Mouse (Mus musculus): ENCODE measurements around the gene Ppia. TPM values are rescaled to one million over a fixed set of nuclear protein-coding genes. Genes with fewer than 3 reads are reported as not detected.
"Not testable (repeated sequence)": the region's sequence is repeated elsewhere in the genome, so short reads cannot be mapped to it uniquely, and the experiment has no call there.

The Ppia gene
- 5,388 and 5,620 TPM in 2 replicates for polyA plus RNA-seq (2015; fragmentation: Nextera tagmentation; extraction: Ambion mirVana)

- H3K27me3 ChIP-seq (ENCODE audit: control insufficient read depth, insufficient read depth, low read depth, low read length) = no peaks in the 10 kb centered on the region
- H3K4me3 ChIP-seq (ENCODE audit: low read length) = peak within 1 kb of the TSS; percentile 98
- H3K9me3 ChIP-seq (ENCODE audit: control insufficient read depth, low read length) = no peaks in the 10 kb centered on the region
- H3K4me2 ChIP-seq (ENCODE audit: low read depth, low read length) = peak within 1 kb of the TSS; percentile 98
- WGBS = 4% methylated on average over 21 of the region's 21 CpGs
- ATAC-seq (ENCODE audit: low read depth) = peak; percentile 72
- peak within 1 kb of the TSS; percentile 98 for H3K27ac ChIP-seq (ENCODE audit: low read length)
- H3K4me1 ChIP-seq (replicated peaks; ENCODE audit: control insufficient read depth, insufficient read depth, low read length) = peaks cover 15% of the 10 kb centered on the region
- peaks cover 13% of the 10 kb centered on the region for H3K36me3 ChIP-seq (ENCODE audit: control insufficient read depth, insufficient read depth, low read length)
- H3K9ac ChIP-seq (ENCODE audit: low read length) = peak within 1 kb of the TSS; percentile 97
Measured at GRCm38 (mm10) chr11:6414751-6415550, at the start of gene Ppia. Gene Ppia (plus strand): TSS chr11:6415443.

DNA sequence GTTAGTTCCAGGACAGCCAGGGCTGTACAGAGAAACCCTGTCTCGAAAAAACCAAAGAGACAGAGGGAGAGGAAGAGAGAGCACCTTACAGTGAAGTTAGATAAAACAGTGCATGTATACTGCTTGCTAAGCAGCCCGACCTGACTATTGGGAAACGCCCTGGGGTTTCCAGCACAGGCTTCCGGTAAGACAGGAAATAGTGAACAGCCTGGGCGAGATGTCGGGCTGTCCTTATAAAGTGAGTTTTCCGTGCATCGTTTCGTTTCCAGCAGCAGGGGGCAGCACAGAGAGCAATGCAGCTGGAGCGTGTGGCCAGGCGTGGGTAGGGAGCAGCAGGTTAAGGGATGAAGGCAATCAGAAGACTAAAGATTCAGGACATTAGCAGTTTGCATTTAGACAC lies 49.4 kb upstream of the Ppia start:
- H3K4me1 ChIP-seq (replicated peaks; ENCODE audit: control insufficient read depth, insufficient read depth, low read length) = no peaks in the 10 kb centered on the region
- no peak overlapping the region for H3K9ac ChIP-seq (ENCODE audit: low read length)
- no peak overlapping the region for H3K27ac ChIP-seq (ENCODE audit: low read length)
- WGBS = 13% methylated on average over 11 of the region's 11 CpGs
- H3K36me3 ChIP-seq (ENCODE audit: control insufficient read depth, insufficient read depth, low read length) = no peaks in the 10 kb centered on the region
- H3K9me3 ChIP-seq (ENCODE audit: control insufficient read depth, low read length) = no peaks in the 10 kb centered on the region
- ATAC-seq (ENCODE audit: low read depth) = peak; percentile 83
- H3K4me2 ChIP-seq (ENCODE audit: low read depth, low read length) = no peak overlapping the region
- no peak overlapping the region for H3K4me3 ChIP-seq (ENCODE audit: low read length)
- no peaks in the 10 kb centered on the region for H3K27me3 ChIP-seq (ENCODE audit: control insufficient read depth, insufficient read depth, low read depth, low read length)

- Histone ChIP-seq H3K9me3 (ENCODE audit: control insufficient read depth, low read length) (no peaks in the 10 kb centered on the region), H3K4me3 (ENCODE audit: low read length) (no peak overlapping the region), H3K27ac (ENCODE audit: low read length) (no peak overlapping the region), H3K27me3 (ENCODE audit: control insufficient read depth, insufficient read depth, low read depth, low read length) (no peaks in the 10 kb centered on the region), H3K4me1 (replicated peaks; ENCODE audit: control insufficient read depth, insufficient read depth, low read length) (no peaks in the 10 kb centered on the region), H3K4me2 (ENCODE audit: low read depth, low read length) (no peak overlapping the region), H3K36me3 (ENCODE audit: control insufficient read depth, insufficient read depth, low read length) (no peaks in the 10 kb centered on the region), H3K9ac (ENCODE audit: low read length) (no peak overlapping the region)
- no peak for ATAC-seq (ENCODE audit: low read depth)
- 70% methylated on average over 6 of the region's 6 CpGs for WGBS
Measured at GRCm38 (mm10) chr11:6366434-6366833, 48.8 kb upstream of the Ppia start.

DNA sequence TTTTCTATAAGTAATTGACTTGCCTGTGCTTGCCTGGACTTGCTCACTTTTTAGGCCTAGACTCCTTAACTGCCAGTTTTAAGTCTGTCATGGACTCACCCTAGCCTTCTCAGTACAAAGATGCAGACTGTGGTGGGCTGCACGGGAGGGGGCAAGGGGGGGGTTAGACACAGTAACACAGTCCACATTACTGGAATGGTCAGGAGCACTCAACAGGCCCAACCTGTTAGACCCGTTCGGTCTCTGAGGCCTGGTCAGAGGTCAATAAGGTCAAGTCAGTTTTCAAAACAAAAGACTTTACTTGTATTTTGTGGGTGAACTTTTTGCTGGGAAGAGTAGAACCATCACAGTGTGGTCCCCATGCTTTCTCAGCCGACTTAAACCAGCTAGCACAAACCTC lies 48.1 kb upstream of the Ppia start:
- ATAC-seq (ENCODE audit: low read depth) = no peak
- Histone ChIP-seq H3K36me3 (ENCODE audit: control insufficient read depth, insufficient read depth, low read length) (no peaks in the 10 kb centered on the region), H3K4me3 (ENCODE audit: low read length) (no peak overlapping the region), H3K4me1 (replicated peaks; ENCODE audit: control insufficient read depth, insufficient read depth, low read length) (no peaks in the 10 kb centered on the region), H3K27me3 (ENCODE audit: control insufficient read depth, insufficient read depth, low read depth, low read length) (no peaks in the 10 kb centered on the region), H3K4me2 (ENCODE audit: low read depth, low read length) (no peak overlapping the region), H3K9ac (ENCODE audit: low read length) (no peak overlapping the region), H3K9me3 (ENCODE audit: control insufficient read depth, low read length) (no peaks in the 10 kb centered on the region), H3K27ac (ENCODE audit: low read length) (no peak overlapping the region)
- 53% methylated on average over 4 of the region's 4 CpGs for WGBS

GRCm38 (mm10) chr11:6367986-6368385 lies 47.3 kb upstream of the Ppia start:
- H3K27me3 ChIP-seq (ENCODE audit: control insufficient read depth, insufficient read depth, low read depth, low read length); H3K9ac ChIP-seq (ENCODE audit: low read length); ATAC-seq (ENCODE audit: low read depth); H3K4me3 ChIP-seq (ENCODE audit: low read length); H3K36me3 ChIP-seq (ENCODE audit: control insufficient read depth, insufficient read depth, low read length); H3K4me1 ChIP-seq (replicated peaks; ENCODE audit: control insufficient read depth, insufficient read depth, low read length); H3K4me2 ChIP-seq (ENCODE audit: low read depth, low read length); H3K9me3 ChIP-seq (ENCODE audit: control insufficient read depth, low read length); H3K27ac ChIP-seq (ENCODE audit: low read length): not testable (repeated sequence)
- 88% methylated on average over 5 of the region's 5 CpGs for WGBS

- H3K4me1 ChIP-seq (replicated peaks; ENCODE audit: control insufficient read depth, insufficient read depth, low read length) = no peaks in the 10 kb centered on the region
- H3K9me3 ChIP-seq (ENCODE audit: control insufficient read depth, low read length) = no peaks in the 10 kb centered on the region
- no peak overlapping the region for H3K4me2 ChIP-seq (ENCODE audit: low read depth, low read length)
- no peaks in the 10 kb centered on the region for H3K27me3 ChIP-seq (ENCODE audit: control insufficient read depth, insufficient read depth, low read depth, low read length)
- H3K4me3 ChIP-seq (ENCODE audit: low read length) = no peak overlapping the region
- 79% methylated on average over 11 of the region's 11 CpGs for WGBS
- H3K9ac ChIP-seq (ENCODE audit: low read length) = no peak overlapping the region
- no peaks in the 10 kb centered on the region for H3K36me3 ChIP-seq (ENCODE audit: control insufficient read depth, insufficient read depth, low read length)
- H3K27ac ChIP-seq (ENCODE audit: low read length) = no peak overlapping the region
- ATAC-seq (ENCODE audit: low read depth) = no peak
Measured at GRCm38 (mm10) chr11:6371376-6372155, 43.7 kb upstream of the Ppia start.

GRCm38 (mm10) chr11:6372784-6373183 lies 42.5 kb upstream of the Ppia start:
- Histone ChIP-seq H3K4me2 (ENCODE audit: low read depth, low read length) (no peak overlapping the region), H3K9ac (ENCODE audit: low read length) (no peak overlapping the region), H3K9me3 (ENCODE audit: control insufficient read depth, low read length) (no peaks in the 10 kb centered on the region), H3K27ac (ENCODE audit: low read length) (no peak overlapping the region), H3K4me1 (replicated peaks; ENCODE audit: control insufficient read depth, insufficient read depth, low read length) (no peaks in the 10 kb centered on the region), H3K27me3 (ENCODE audit: control insufficient read depth, insufficient read depth, low read depth, low read length) (no peaks in the 10 kb centered on the region), H3K36me3 (ENCODE audit: control insufficient read depth, insufficient read depth, low read length) (no peaks in the 10 kb centered on the region), H3K4me3 (ENCODE audit: low read length) (no peak overlapping the region)
- no peak for ATAC-seq (ENCODE audit: low read depth)
- WGBS = 84% methylated on average over 9 of the region's 9 CpGs

GRCm38 (mm10) chr11:6380916-6381315 lies 34.3 kb upstream of the Ppia start:
- Histone ChIP-seq H3K4me1 (replicated peaks; ENCODE audit: control insufficient read depth, insufficient read depth, low read length) (no peaks in the 10 kb centered on the region), H3K27me3 (ENCODE audit: control insufficient read depth, insufficient read depth, low read depth, low read length) (no peaks in the 10 kb centered on the region), H3K9me3 (ENCODE audit: control insufficient read depth, low read length) (no peaks in the 10 kb centered on the region), H3K9ac (ENCODE audit: low read length) (no peak overlapping the region), H3K4me2 (ENCODE audit: low read depth, low read length) (no peak overlapping the region), H3K36me3 (ENCODE audit: control insufficient read depth, insufficient read depth, low read length) (no peaks in the 10 kb centered on the region), H3K27ac (ENCODE audit: low read length) (no peak overlapping the region), H3K4me3 (ENCODE audit: low read length) (no peak overlapping the region)
- ATAC-seq (ENCODE audit: low read depth) = no peak
- WGBS = 73% methylated on average over 6 of the region's 6 CpGs

- Histone ChIP-seq H3K9me3 (ENCODE audit: control insufficient read depth, low read length) (no peaks in the 10 kb centered on the region), H3K36me3 (ENCODE audit: control insufficient read depth, insufficient read depth, low read length) (no peaks in the 10 kb centered on the region), H3K4me1 (replicated peaks; ENCODE audit: control insufficient read depth, insufficient read depth, low read length) (peaks cover 9% of the 10 kb centered on the region), H3K4me2 (ENCODE audit: low read depth, low read length) (peak overlapping the region; percentile 78), H3K4me3 (ENCODE audit: low read length) (peak overlapping the region; percentile 91), H3K9ac (ENCODE audit: low read length) (no peak overlapping the region; the same call in 1 of the 2 replicates), H3K27ac (ENCODE audit: low read length) (peak overlapping the region; percentile 98), H3K27me3 (ENCODE audit: control insufficient read depth, insufficient read depth, low read depth, low read length) (no peaks in the 10 kb centered on the region)
- no peak for ATAC-seq (ENCODE audit: low read depth)
- WGBS = 86% methylated on average over 6 of the region's 6 CpGs
Measured at GRCm38 (mm10) chr11:6388126-6388725, 27.0 kb upstream of the Ppia start.

Data from lung, embryonic 16.5 days (tissue).